Mouse (Mus musculus) liver, adult (tissue): ENCODE measurements around the gene Tmem260.

Experiments used
- GATA4 ChIP-seq: IDR thresholded peaks from 2 replicates; pipeline ENCODE4 v1.6.1; 2014; ENCODE audit warnings: mild to moderate bottlenecking, low read length; ENCODE audit not compliant: insufficient replicate concordance

The Tmem260 gene

GRCm38 (mm10) chr14:48513824-48514493 lies 68.0 kb downstream of the Tmem260 start:
- TF ChIP-seq GATA4: no peak

- TF ChIP-seq GATA4: no peak
These were observed 68.7 kb downstream of the Tmem260 start for GRCm38 (mm10) chr14:48514620-48515019.

GRCm38 (mm10) chr14:48515538-48515937 lies 69.6 kb downstream of the Tmem260 start:
- TF ChIP-seq GATA4: no peak

- no peak for TF ChIP-seq GATA4
These were observed 77.4 kb downstream of the Tmem260 start for GRCm38 (mm10) chr14:48523361-48523760.

- TF ChIP-seq GATA4: peak; percentile 47; the same call in 1 of the 2 replicates
These were observed 78.2 kb downstream of the Tmem260 start for GRCm38 (mm10) chr14:48524135-48524534.

- TF ChIP-seq GATA4: no peak
These were observed 79.1 kb downstream of the Tmem260 start for GRCm38 (mm10) chr14:48525055-48525454.

GRCm38 (mm10) chr14:48530629-48531028 lies 84.7 kb downstream of the Tmem260 start:
- no peak for TF ChIP-seq GATA4

GRCm38 (mm10) chr14:48537795-48538766 lies 92.2 kb downstream of the Tmem260 start:
- TF ChIP-seq GATA4: no peak

GRCm38 (mm10) chr14:48545166-48545565 lies 99.2 kb downstream of the Tmem260 start:
- TF ChIP-seq GATA4: no peak

GRCm38 (mm10) chr14:48546009-48546408 lies 100.1 kb downstream of the Tmem260 start:
- TF ChIP-seq GATA4: no peak

- TF ChIP-seq GATA4: no peak
These were observed 103.8 kb downstream of the Tmem260 start for GRCm38 (mm10) chr14:48549703-48550102.

- no peak for TF ChIP-seq GATA4
These were observed 107.3 kb downstream of the Tmem260 start for GRCm38 (mm10) chr14:48553216-48553615.

- TF ChIP-seq GATA4: no peak
These were observed 107.8 kb downstream of the Tmem260 start for GRCm38 (mm10) chr14:48553754-48554153.

- no peak for TF ChIP-seq GATA4
These were observed 113.1 kb downstream of the Tmem260 start for GRCm38 (mm10) chr14:48558975-48559374.

- no peak for TF ChIP-seq GATA4
These were observed 113.8 kb downstream of the Tmem260 start for GRCm38 (mm10) chr14:48559736-48560135.

- no peak for TF ChIP-seq GATA4
These were observed 120.7 kb downstream of the Tmem260 start for GRCm38 (mm10) chr14:48566596-48566995.
